Mouse (Mus musculus): Measurements from ENCODE around the gene Tmem128. TPM values are rescaled to one million over a fixed set of nuclear protein-coding genes. Genes with fewer than 3 reads are reported as not detected.
A peak's percentile ranks its signal among the peaks of the same experiment; 100 is the strongest.

Tmem128 gene
- polyA plus RNA-seq, 1 experiment: not detected

DNA sequence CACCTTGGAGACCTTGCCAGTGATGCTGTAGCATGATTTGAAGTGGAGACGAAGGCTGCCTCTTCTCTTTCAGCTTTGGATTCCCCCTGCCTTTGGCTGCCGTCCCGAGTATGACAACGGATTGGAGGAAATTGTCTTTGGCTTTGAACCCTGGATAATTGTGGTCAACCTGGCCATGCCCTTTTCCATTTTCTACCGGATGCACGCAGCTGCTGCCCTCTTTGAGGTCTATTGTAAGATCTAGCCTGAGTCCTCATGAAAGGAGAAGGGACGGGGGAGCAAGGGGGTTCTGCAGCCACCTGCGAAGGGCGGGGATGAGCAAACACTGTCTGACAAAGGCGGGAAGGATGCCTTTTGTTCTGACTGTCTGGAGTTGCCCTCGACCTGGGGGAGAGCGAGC, 42.7 kb downstream of the Tmem128 start:
- Histone ChIP-seq H3K27ac (ENCODE audit: insufficient read depth, low read depth, low read length) (no peak overlapping the region), H3K4me1 (ENCODE audit: control insufficient read depth, insufficient read depth, low read length) (peaks cover 16% of the 10 kb centered on the region), H3K4me3 (ENCODE audit: insufficient read depth, low read depth, low read length) (no peak overlapping the region)
- 40% methylated on average over 12 of the region's 12 CpGs for WGBS
- TF ChIP-seq POLR2A (IDR thresholded peaks at IDR 0.05; ENCODE audit: insufficient read depth, low read depth, low read length): no peak
- no peak for TF ChIP-seq CTCF (IDR thresholded peaks at IDR 0.05; ENCODE audit: insufficient read depth, low read depth, low read length)

DNA sequence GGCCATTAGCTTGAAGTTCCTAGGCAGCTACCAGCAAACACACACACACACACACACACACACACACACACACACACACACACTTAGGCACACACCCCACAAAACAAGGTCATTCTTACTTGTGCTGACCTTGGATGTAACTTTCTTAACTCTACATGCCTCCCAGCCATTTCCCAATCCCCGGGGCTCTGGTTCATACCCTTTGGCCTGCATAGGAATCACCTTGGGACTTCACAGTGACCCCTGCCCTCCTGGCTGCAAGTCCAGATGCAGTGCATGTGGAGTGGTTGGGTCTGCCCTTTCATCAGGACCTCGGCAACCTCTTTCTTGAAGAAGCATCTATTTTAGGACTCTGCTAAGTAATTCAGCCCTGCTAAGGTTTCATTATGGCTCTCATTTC, 45.3 kb downstream of the Tmem128 start:
- TF ChIP-seq POLR2A (IDR thresholded peaks at IDR 0.05; ENCODE audit: insufficient read depth, low read depth, low read length) (no peak), CTCF (IDR thresholded peaks at IDR 0.05; ENCODE audit: insufficient read depth, low read depth, low read length) (no peak)
- Histone ChIP-seq H3K4me3 (ENCODE audit: insufficient read depth, low read depth, low read length) (no peak overlapping the region), H3K4me1 (ENCODE audit: control insufficient read depth, insufficient read depth, low read length) (no peaks in the 10 kb centered on the region), H3K27ac (ENCODE audit: insufficient read depth, low read depth, low read length) (no peak overlapping the region)
- 81% methylated on average over 2 of the region's 2 CpGs for WGBS

DNA sequence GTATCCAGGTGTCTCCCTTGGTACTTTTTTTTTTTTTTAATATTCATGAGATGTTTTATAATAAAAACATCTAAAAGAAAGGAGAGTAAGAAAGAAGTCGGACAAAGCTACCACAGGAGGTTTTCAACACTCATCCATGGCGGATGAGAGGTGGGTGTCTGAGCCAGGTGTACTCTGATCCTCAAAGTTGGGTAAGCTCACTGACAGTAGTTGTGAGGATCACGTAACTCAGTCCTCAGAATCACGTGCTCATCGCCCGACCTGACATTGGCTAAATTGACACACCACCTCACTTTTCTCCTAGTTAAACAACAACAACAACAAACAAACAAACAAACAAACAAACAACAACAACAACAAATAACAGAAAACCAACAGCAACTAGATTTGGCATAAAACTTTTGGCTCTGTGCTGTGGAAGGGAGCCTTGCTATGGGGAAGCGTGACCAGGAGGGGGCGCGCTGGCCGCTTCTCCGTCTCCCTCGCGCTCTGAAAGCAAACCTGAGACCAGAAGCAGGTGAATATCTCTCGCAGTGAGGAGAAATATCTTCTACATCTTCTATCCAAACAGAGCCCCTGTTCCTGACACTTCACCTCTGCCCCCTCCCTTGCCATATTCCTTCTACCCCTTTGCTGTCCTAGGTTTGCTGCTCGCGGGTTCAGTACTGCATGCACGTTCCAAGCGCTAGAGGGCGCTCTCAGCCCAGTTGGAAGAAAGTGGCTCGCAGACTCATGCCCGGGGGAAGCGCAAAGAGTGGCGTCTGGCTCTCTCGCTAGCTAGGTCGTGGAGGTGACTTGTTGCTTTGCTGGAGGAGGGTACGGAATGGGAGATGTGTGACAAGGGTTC, 47.5 kb downstream of the Tmem128 start:
- no peak overlapping the region for H3K27ac ChIP-seq (ENCODE audit: insufficient read depth, low read depth, low read length)
- H3K4me3 ChIP-seq (ENCODE audit: insufficient read depth, low read depth, low read length): peak overlapping the region; percentile 41
- 10% methylated on average over 26 of the region's 26 CpGs for WGBS
- no peaks in the 10 kb centered on the region for H3K4me1 ChIP-seq (ENCODE audit: control insufficient read depth, insufficient read depth, low read length)
- peak; percentile 99 for TF ChIP-seq CTCF (IDR thresholded peaks at IDR 0.05; ENCODE audit: insufficient read depth, low read depth, low read length)
- TF ChIP-seq POLR2A (IDR thresholded peaks at IDR 0.05; ENCODE audit: insufficient read depth, low read depth, low read length): no peak

DNA sequence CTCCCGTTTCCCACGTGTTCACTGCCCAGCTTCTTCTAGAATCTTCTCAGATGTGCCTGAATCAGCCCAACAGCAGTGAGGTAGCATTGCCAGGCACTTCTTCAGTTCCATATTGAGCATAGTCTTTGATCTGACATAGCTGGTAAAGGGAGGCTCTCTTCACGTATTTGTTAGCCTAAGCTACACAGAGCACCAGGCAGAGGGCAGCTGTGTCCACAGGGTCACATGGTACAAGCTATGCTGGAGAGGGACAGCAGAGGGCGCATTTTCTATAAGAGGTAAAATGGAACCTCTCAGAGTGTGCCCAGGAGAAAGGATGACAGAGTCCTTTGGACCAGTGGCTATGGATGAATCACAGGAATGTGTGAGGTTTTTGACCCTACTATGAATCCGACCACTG, 48.9 kb downstream of the Tmem128 start:
- H3K4me1 ChIP-seq (ENCODE audit: control insufficient read depth, insufficient read depth, low read length): no peaks in the 10 kb centered on the region
- no peak overlapping the region for H3K4me3 ChIP-seq (ENCODE audit: insufficient read depth, low read depth, low read length)
- 64% methylated on average over 5 of the region's 5 CpGs for WGBS
- H3K27ac ChIP-seq (ENCODE audit: insufficient read depth, low read depth, low read length): no peak overlapping the region
- TF ChIP-seq CTCF (IDR thresholded peaks at IDR 0.05; ENCODE audit: insufficient read depth, low read depth, low read length) (no peak), POLR2A (IDR thresholded peaks at IDR 0.05; ENCODE audit: insufficient read depth, low read depth, low read length) (no peak)

DNA sequence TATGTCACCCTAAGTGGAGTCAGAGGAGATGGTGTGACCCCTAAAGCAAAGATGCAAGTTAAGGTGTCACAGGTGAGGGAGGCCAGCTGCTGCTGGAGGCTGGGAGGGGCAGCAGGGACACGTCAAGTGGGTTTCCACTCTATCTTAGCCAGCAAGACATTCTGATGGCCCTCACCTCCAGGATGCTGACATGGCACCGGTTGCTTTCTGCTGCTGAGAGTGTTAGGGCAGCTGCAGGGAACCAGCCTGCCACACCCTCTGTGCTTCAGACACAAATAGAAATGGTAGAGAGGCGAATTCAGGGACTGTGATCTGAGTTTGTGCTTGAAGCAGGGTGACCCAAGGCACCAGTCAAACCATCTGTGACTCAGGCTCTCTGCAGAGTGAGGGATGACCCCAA, 49.8 kb downstream of the Tmem128 start:
- 85% methylated on average over 3 of the region's 3 CpGs for WGBS
- Histone ChIP-seq H3K4me1 (ENCODE audit: control insufficient read depth, insufficient read depth, low read length) (no peaks in the 10 kb centered on the region), H3K27ac (ENCODE audit: insufficient read depth, low read depth, low read length) (no peak overlapping the region), H3K4me3 (ENCODE audit: insufficient read depth, low read depth, low read length) (no peak overlapping the region)
- no peak for TF ChIP-seq CTCF (IDR thresholded peaks at IDR 0.05; ENCODE audit: insufficient read depth, low read depth, low read length)
- no peak for TF ChIP-seq POLR2A (IDR thresholded peaks at IDR 0.05; ENCODE audit: insufficient read depth, low read depth, low read length)

Other genes starting within 250 kb of the Tmem128 start
- not detected in 2 replicates for gene Stx18, start 221.4 kb upstream of the Tmem128 start, polyA plus RNA-seq (2012; ENCODE audit: insufficient read depth, insufficient read length, low replicate concordance, missing spikeins)
- gene Nsg1, start 100.3 kb upstream of the Tmem128 start, polyA plus RNA-seq (2012; ENCODE audit: insufficient read depth, insufficient read length, low replicate concordance, missing spikeins): 372 TPM in 1 of 2 replicates, not detected in the other
- gene Zbtb49, start 39.7 kb upstream of the Tmem128 start, polyA plus RNA-seq (2012; ENCODE audit: insufficient read depth, insufficient read length, low replicate concordance, missing spikeins): not detected in 2 replicates
- not detected in 2 replicates for gene Lyar, start 39.7 kb upstream of the Tmem128 start, polyA plus RNA-seq (2012; ENCODE audit: insufficient read depth, insufficient read length, low replicate concordance, missing spikeins)
- gene Otop1, start 15.8 kb downstream of the Tmem128 start, polyA plus RNA-seq (2012; ENCODE audit: insufficient read depth, insufficient read length, low replicate concordance, missing spikeins): not detected in 2 replicates
- gene Drd5, start 59.2 kb downstream of the Tmem128 start, polyA plus RNA-seq (2012; ENCODE audit: insufficient read depth, insufficient read length, low replicate concordance, missing spikeins): not detected in 2 replicates
- not detected in 2 replicates for gene Slc2a9, start 243.0 kb downstream of the Tmem128 start, polyA plus RNA-seq (2012; ENCODE audit: insufficient read depth, insufficient read length, low replicate concordance, missing spikeins)